Mouse (Mus musculus): Measurements from ENCODE around the gene Wipf2. TPM values are rescaled to one million over a fixed set of nuclear protein-coding genes. Genes with fewer than 3 reads are reported as not detected.
"Not testable (repeated sequence)": the region's sequence is repeated elsewhere in the genome, so short reads cannot be mapped to it uniquely, and the experiment has no call there.

The Wipf2 gene
- polyA plus RNA-seq, 1 experiment from 2014 or later: 3.2 TPM

- WGBS: 19% methylated on average over 19 of the region's 19 CpGs
- ATAC-seq (ENCODE audit: insufficient number of reproducible peaks, insufficient read depth, low FRiP score, low read depth): no peak
- Histone ChIP-seq H3K4me3 (ENCODE audit: control insufficient read depth in 1 of 2, insufficient read depth in 1 of 2, low read depth in 1 of 2, low read length in 2 of 2) (no peak overlapping the region), H3K4me2 (ENCODE audit: low read length) (peak overlapping the region; percentile 69), H3K36me3 (ENCODE audit: control insufficient read depth, insufficient read depth, low read length) (0 out of 2 replicates have a peak, but pooled peaks cover 4% of the 10 kb centered on the region), H3K27me3 (ENCODE audit: control insufficient read depth, insufficient read depth, low read length) (no peaks in the 10 kb centered on the region), H3K4me1 (ENCODE audit: control insufficient read depth in 2 of 2, insufficient read depth in 2 of 2, low read length in 2 of 2) (peaks cover 64 to 69% of the 10 kb centered on the region in 2 experiments), H3K9ac (ENCODE audit: low read length) (peak overlapping the region; percentile 92), H3K27ac (replicated peaks in 1 of 2; ENCODE audit: control insufficient read depth in 1 of 2, insufficient read depth in 1 of 2, low read depth in 2 of 2, low read length in 2 of 2) (peak overlapping the region; percentile 97 to 100; a peak in 3 of 4 replicates), H3K9me3 (ENCODE audit: control insufficient read depth, low read length) (no peaks in the 10 kb centered on the region)
Measured at GRCm38 (mm10) chr11:98932293-98933091, 69.1 kb downstream of the Wipf2 start.

GRCm38 (mm10) chr11:98933151-98933550, 69.7 kb downstream of the Wipf2 start:
- Histone ChIP-seq H3K27me3 (ENCODE audit: control insufficient read depth, insufficient read depth, low read length) (no peaks in the 10 kb centered on the region), H3K36me3 (ENCODE audit: control insufficient read depth, insufficient read depth, low read length) (0 out of 2 replicates have a peak, but pooled peaks cover 4% of the 10 kb centered on the region), H3K4me1 (ENCODE audit: control insufficient read depth in 2 of 2, insufficient read depth in 2 of 2, low read length in 2 of 2) (peaks cover 64 to 67% of the 10 kb centered on the region in 2 experiments), H3K4me3 (ENCODE audit: control insufficient read depth in 1 of 2, insufficient read depth in 1 of 2, low read depth in 1 of 2, low read length in 2 of 2) (no peak overlapping the region), H3K4me2 (ENCODE audit: low read length) (peak overlapping the region; percentile 69), H3K27ac (replicated peaks in 1 of 2; ENCODE audit: control insufficient read depth in 1 of 2, insufficient read depth in 1 of 2, low read depth in 2 of 2, low read length in 2 of 2) (peak overlapping the region in 1 of 2 experiments; percentile 97; a peak in 2 of 4 replicates), H3K9me3 (ENCODE audit: control insufficient read depth, low read length) (no peaks in the 10 kb centered on the region), H3K9ac (ENCODE audit: low read length) (peak overlapping the region; percentile 92)
- 37% methylated on average over 9 of the region's 9 CpGs for WGBS
- ATAC-seq (ENCODE audit: insufficient number of reproducible peaks, insufficient read depth, low FRiP score, low read depth): no peak

- H3K9me3 ChIP-seq (ENCODE audit: control insufficient read depth, low read length); H3K4me3 ChIP-seq (ENCODE audit: control insufficient read depth in 1 of 2, insufficient read depth in 1 of 2, low read depth in 1 of 2, low read length in 2 of 2): not testable (repeated sequence)
- 91% methylated on average over 2 of the region's 2 CpGs for WGBS
Measured at GRCm38 (mm10) chr11:98933847-98934246, 70.4 kb downstream of the Wipf2 start.

GRCm38 (mm10) chr11:98934367-98934766, 70.9 kb downstream of the Wipf2 start:
- peaks cover 63 to 65% of the 10 kb centered on the region in 2 experiments for H3K4me1 ChIP-seq (ENCODE audit: control insufficient read depth in 2 of 2, insufficient read depth in 2 of 2, low read length in 2 of 2)
- H3K27me3 ChIP-seq (ENCODE audit: control insufficient read depth, insufficient read depth, low read length): no peaks in the 10 kb centered on the region
- H3K4me3 ChIP-seq (ENCODE audit: control insufficient read depth in 1 of 2, insufficient read depth in 1 of 2, low read depth in 1 of 2, low read length in 2 of 2): no peak overlapping the region
- no peak for ATAC-seq (ENCODE audit: insufficient number of reproducible peaks, insufficient read depth, low FRiP score, low read depth)
- H3K4me2 ChIP-seq (ENCODE audit: low read length): no peak overlapping the region
- no peak overlapping the region for H3K9ac ChIP-seq (ENCODE audit: low read length)
- no peak overlapping the region for H3K27ac ChIP-seq (replicated peaks in 1 of 2; ENCODE audit: control insufficient read depth in 1 of 2, insufficient read depth in 1 of 2, low read depth in 2 of 2, low read length in 2 of 2)
- no peaks in the 10 kb centered on the region for H3K9me3 ChIP-seq (ENCODE audit: control insufficient read depth, low read length)
- WGBS: 86% methylated on average over 3 of the region's 3 CpGs
- 0 out of 2 replicates have a peak, but pooled peaks cover 4% of the 10 kb centered on the region for H3K36me3 ChIP-seq (ENCODE audit: control insufficient read depth, insufficient read depth, low read length)

More at GRCm38 (mm10) chr11:98933847-98934246, 70.4 kb downstream of the Wipf2 start:
- ATAC-seq (ENCODE audit: insufficient number of reproducible peaks, insufficient read depth, low FRiP score, low read depth); H3K36me3 ChIP-seq (ENCODE audit: control insufficient read depth, insufficient read depth, low read length); H3K27me3 ChIP-seq (ENCODE audit: control insufficient read depth, insufficient read depth, low read length); H3K27ac ChIP-seq (replicated peaks in 1 of 2; ENCODE audit: control insufficient read depth in 1 of 2, insufficient read depth in 1 of 2, low read depth in 2 of 2, low read length in 2 of 2); H3K4me2 ChIP-seq (ENCODE audit: low read length): not testable (repeated sequence)
- Histone ChIP-seq H3K4me1 (ENCODE audit: control insufficient read depth in 2 of 2, insufficient read depth in 2 of 2, low read length in 2 of 2) (peaks cover 63 to 65% of the 10 kb centered on the region in 2 experiments), H3K9ac (ENCODE audit: low read length) (0 out of 2 replicates have a peak overlapping the region, but pooled peaks have one; percentile 92)

GRCm38 (mm10) chr11:98935123-98935522, 71.7 kb downstream of the Wipf2 start:
- ATAC-seq (ENCODE audit: insufficient number of reproducible peaks, insufficient read depth, low FRiP score, low read depth): no peak
- no peak overlapping the region for H3K9ac ChIP-seq (ENCODE audit: low read length)
- no peak overlapping the region for H3K4me3 ChIP-seq (ENCODE audit: control insufficient read depth in 1 of 2, insufficient read depth in 1 of 2, low read depth in 1 of 2, low read length in 2 of 2)
- WGBS: 84% methylated on average over 3 of the region's 3 CpGs
- H3K4me1 ChIP-seq (ENCODE audit: control insufficient read depth in 2 of 2, insufficient read depth in 2 of 2, low read length in 2 of 2): peaks cover 63 to 65% of the 10 kb centered on the region in 2 experiments
- H3K27me3 ChIP-seq (ENCODE audit: control insufficient read depth, insufficient read depth, low read length): no peaks in the 10 kb centered on the region
- no peaks in the 10 kb centered on the region for H3K9me3 ChIP-seq (ENCODE audit: control insufficient read depth, low read length)
- H3K27ac ChIP-seq (replicated peaks in 1 of 2; ENCODE audit: control insufficient read depth in 1 of 2, insufficient read depth in 1 of 2, low read depth in 2 of 2, low read length in 2 of 2): no peak overlapping the region
- H3K4me2 ChIP-seq (ENCODE audit: low read length): no peak overlapping the region
- H3K36me3 ChIP-seq (ENCODE audit: control insufficient read depth, insufficient read depth, low read length): 0 out of 2 replicates have a peak, but pooled peaks cover 4% of the 10 kb centered on the region

- Histone ChIP-seq H3K4me2 (ENCODE audit: low read length) (peak overlapping the region; percentile 72), H3K9me3 (ENCODE audit: control insufficient read depth, low read length) (no peaks in the 10 kb centered on the region), H3K27ac (replicated peaks in 1 of 2; ENCODE audit: control insufficient read depth in 1 of 2, insufficient read depth in 1 of 2, low read depth in 2 of 2, low read length in 2 of 2) (peak overlapping the region; percentile 91 to 96), H3K4me3 (ENCODE audit: control insufficient read depth in 1 of 2, insufficient read depth in 1 of 2, low read depth in 1 of 2, low read length in 2 of 2) (peak overlapping the region; percentile 54 to 86), H3K9ac (ENCODE audit: low read length) (peak overlapping the region; percentile 95), H3K36me3 (ENCODE audit: control insufficient read depth, insufficient read depth, low read length) (0 out of 2 replicates have a peak, but pooled peaks cover 4% of the 10 kb centered on the region), H3K27me3 (ENCODE audit: control insufficient read depth, insufficient read depth, low read length) (no peaks in the 10 kb centered on the region), H3K4me1 (ENCODE audit: control insufficient read depth in 2 of 2, insufficient read depth in 2 of 2, low read length in 2 of 2) (peaks cover 63 to 65% of the 10 kb centered on the region in 2 experiments)
- WGBS: 1% methylated on average over 29 of the region's 29 CpGs
- peak; percentile 48 for ATAC-seq (ENCODE audit: insufficient number of reproducible peaks, insufficient read depth, low FRiP score, low read depth)
Measured at GRCm38 (mm10) chr11:98936170-98936569, 72.7 kb downstream of the Wipf2 start.

- peaks cover 61 to 65% of the 10 kb centered on the region in 2 experiments for H3K4me1 ChIP-seq (ENCODE audit: control insufficient read depth in 2 of 2, insufficient read depth in 2 of 2, low read length in 2 of 2)
- H3K4me2 ChIP-seq (ENCODE audit: low read length): peak overlapping the region; percentile 72
- ATAC-seq (ENCODE audit: insufficient number of reproducible peaks, insufficient read depth, low FRiP score, low read depth): no peak; the same call in 1 of the 2 replicates
- peak overlapping the region; percentile 91 to 96 for H3K27ac ChIP-seq (replicated peaks in 1 of 2; ENCODE audit: control insufficient read depth in 1 of 2, insufficient read depth in 1 of 2, low read depth in 2 of 2, low read length in 2 of 2)
- under 1% methylated on average over 23 of the region's 23 CpGs for WGBS
- H3K4me3 ChIP-seq (ENCODE audit: control insufficient read depth in 1 of 2, insufficient read depth in 1 of 2, low read depth in 1 of 2, low read length in 2 of 2): peak overlapping the region; percentile 54 to 86
- H3K9ac ChIP-seq (ENCODE audit: low read length): peak overlapping the region; percentile 95
- H3K27me3 ChIP-seq (ENCODE audit: control insufficient read depth, insufficient read depth, low read length): no peaks in the 10 kb centered on the region
- no peaks in the 10 kb centered on the region for H3K9me3 ChIP-seq (ENCODE audit: control insufficient read depth, low read length)
- 0 out of 2 replicates have a peak, but pooled peaks cover 4% of the 10 kb centered on the region for H3K36me3 ChIP-seq (ENCODE audit: control insufficient read depth, insufficient read depth, low read length)
Measured at GRCm38 (mm10) chr11:98936606-98937409, 73.4 kb downstream of the Wipf2 start.
